Mouse (Mus musculus) forebrain, postnatal 0 days (tissue): ENCODE data around the gene Dtl. TPM values are rescaled to one million over a fixed set of nuclear protein-coding genes. Genes with fewer than 3 reads are reported as not detected.
A peak's percentile ranks its signal among the peaks of the same experiment; 100 is the strongest.

Experiments
- ATAC-seq: fragments of 200-750 bp; cut with Nextera tagmentation; 2 replicates; pipeline ENCODE4 v1.8.0; 2017; ENCODE audit warnings: mild to moderate bottlenecking, moderate library complexity
- DNase-seq: peaks from one replicate; pipeline ENCODE4 v3.0.0-alpha.2; 2015
- H3K27ac ChIP-seq: fragments of 300-500 bp; sonication (generic); 2 replicates; pipeline ENCODE4 v1.5.1; 2014; ENCODE audit warnings: low read depth, mild to moderate bottlenecking, antibody characterized with exemption, low read length, moderate library complexity, mixed read lengths
- H3K27me3 ChIP-seq: fragments of 300-500 bp; sonication (generic); 2 replicates; pipeline ENCODE4 v1.6.1; 2014; ENCODE audit warnings: mild to moderate bottlenecking, low read length, mixed read lengths; ENCODE audit not compliant: insufficient read depth
- H3K36me3 ChIP-seq: fragments of 300-500 bp; sonication (generic); 2 replicates; pipeline ENCODE4 v1.6.1; 2014; ENCODE audit warnings: mild to moderate bottlenecking, moderate library complexity; ENCODE audit not compliant: insufficient read depth
- H3K4me1 ChIP-seq: fragments of 300-500 bp; sonication (generic); 2 replicates; pipeline ENCODE4 v1.6.1; 2014; ENCODE audit warnings: antibody characterized with exemption; ENCODE audit not compliant: insufficient read depth
- H3K4me2 ChIP-seq: fragments of 300-500 bp; sonication (generic); 2 replicates; pipeline ENCODE4 v1.6.1; 2014; ENCODE audit warnings: low read depth, mild to moderate bottlenecking, moderate library complexity
- H3K4me3 ChIP-seq: fragments of 300-500 bp; sonication (generic); 2 replicates; pipeline ENCODE4 v1.5.1; 2014; ENCODE audit warnings: low read depth, low read length, mixed read lengths
- H3K9ac ChIP-seq: fragments of 300-500 bp; sonication (generic); 2 replicates; pipeline ENCODE4 v1.6.1; 2014; ENCODE audit warnings: mild to moderate bottlenecking
- H3K9me3 ChIP-seq: fragments of 300-500 bp; sonication (generic); 2 replicates; pipeline ENCODE4 v1.6.1; 2016; ENCODE audit warnings: low read length
- CTCF ChIP-seq: sonication (generic); IDR thresholded peaks from 2 replicates; pipeline ENCODE4 v1.5.1; 2016; ENCODE audit warnings: antibody characterized with exemption, control low read depth, low read depth
- WGBS: fragments of 180-500 bp; shearing (Covaris S2); extraction: QIAGEN DNeasy Blood & Tissue Kit; methylation state at CpG from one replicate; pipeline ENCODE4 v1.1.7; 2014; 5-methylcytosine and 5-hydroxymethylcytosine counted together
- polyA plus RNA-seq: library from polyadenylated mRNA; unstranded; fragments of >200 nt; fragmentation: Nextera tagmentation; extraction: Ambion mirVana; gene quantifications from 2 replicates; pipeline ENCODE4 v1.2.1, GENCODE M21; 2015
- total RNA-seq: library from RNA; depleted of rRNA; stranded (reverse); fragments of >200 nt; gene quantifications from 2 replicates; pipeline ENCODE4 v1.2.3, GENCODE M21; 2014

Gene Dtl
- total and polyA plus RNA-seq, 2 experiments from 2014 or later = 4.5 to 5.8 TPM

DNA sequence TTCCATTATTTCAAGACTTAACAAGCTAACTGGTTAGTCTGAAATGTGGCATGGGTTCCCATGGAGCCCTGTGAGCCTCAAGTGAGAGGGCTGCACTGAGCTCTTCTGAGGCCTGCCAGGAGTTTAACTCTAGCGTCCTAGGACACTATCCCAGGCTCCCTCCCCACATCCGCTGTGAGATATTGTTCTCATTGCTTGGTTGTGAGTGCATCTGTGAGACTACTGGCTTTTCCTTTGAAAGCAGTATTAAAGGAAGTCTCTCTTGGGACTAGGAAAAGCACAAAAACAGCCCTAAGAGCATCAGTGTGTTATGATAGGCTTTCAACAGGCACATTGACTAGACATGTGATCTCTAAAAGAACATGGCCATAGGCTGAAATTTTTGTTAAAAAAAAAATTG, 40.4 kb downstream of the Dtl start:
- TF ChIP-seq CTCF = no peak
- no peaks in the 10 kb centered on the region for H3K4me1 ChIP-seq
- H3K27me3 ChIP-seq = no peaks in the 10 kb centered on the region
- no peaks in the 10 kb centered on the region for H3K9me3 ChIP-seq
- H3K9ac ChIP-seq = no peak overlapping the region
- H3K4me2 ChIP-seq = no peak overlapping the region
- H3K4me3 ChIP-seq = no peak overlapping the region
- 47% methylated on average over 2 of the region's 2 CpGs for WGBS
- H3K27ac ChIP-seq = no peak overlapping the region
- DNase-seq (no peak), ATAC-seq (no peak)
- H3K36me3 ChIP-seq = no peaks in the 10 kb centered on the region

DNA sequence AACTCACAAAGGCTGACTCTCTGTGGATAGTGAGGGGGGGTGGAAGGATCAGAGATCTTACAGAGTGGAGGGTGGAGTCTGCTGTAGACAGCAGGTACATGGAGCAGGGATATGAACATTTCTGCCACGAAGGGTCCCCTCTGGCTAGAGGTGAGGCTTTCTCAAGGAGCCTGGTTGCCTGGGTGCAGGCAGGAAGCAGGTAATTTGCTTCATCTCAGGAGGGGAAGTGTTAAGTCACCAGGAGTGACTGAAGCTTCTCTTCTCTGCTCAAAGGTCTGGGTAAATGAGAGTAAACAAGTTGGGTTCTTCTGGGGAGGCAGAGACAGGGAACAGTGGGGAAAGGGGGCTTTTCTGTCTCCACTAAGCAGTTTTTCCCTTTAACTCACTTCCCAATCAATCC, 44.3 kb downstream of the Dtl start:
- ATAC-seq = no peak
- Histone ChIP-seq H3K9me3 (no peaks in the 10 kb centered on the region), H3K4me2 (no peak overlapping the region), H3K27me3 (no peaks in the 10 kb centered on the region), H3K4me1 (no peaks in the 10 kb centered on the region), H3K36me3 (no peaks in the 10 kb centered on the region), H3K9ac (no peak overlapping the region), H3K4me3 (no peak overlapping the region), H3K27ac (no peak overlapping the region)
- 47% methylated on average over 1 of the region's 1 CpGs for WGBS
- DNase-seq = no peak
- no peak for TF ChIP-seq CTCF

DNA sequence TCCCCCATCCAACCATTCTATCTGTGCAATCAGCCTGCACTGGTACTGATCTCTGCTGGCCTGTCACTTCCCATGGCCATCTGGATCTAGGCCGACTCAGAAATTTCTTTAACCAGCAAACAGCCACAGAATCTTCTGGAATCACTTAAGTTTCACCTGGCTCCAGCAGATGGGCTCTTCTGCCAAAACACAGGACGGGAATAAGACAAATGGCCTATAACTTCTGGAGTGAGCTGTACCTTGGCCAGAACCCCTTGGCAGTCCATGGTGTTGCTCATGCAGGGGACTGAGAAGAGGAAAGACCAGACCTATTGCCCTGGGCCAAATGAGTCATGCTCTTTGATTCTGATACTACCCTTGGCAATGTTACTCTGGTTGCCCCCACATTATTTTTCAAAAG, 45.9 kb downstream of the Dtl start:
- no peak overlapping the region for H3K4me2 ChIP-seq
- H3K9ac ChIP-seq = no peak overlapping the region
- WGBS = 72% methylated on average over 2 of the region's 2 CpGs
- no peaks in the 10 kb centered on the region for H3K4me1 ChIP-seq
- no peak overlapping the region for H3K27ac ChIP-seq
- ATAC-seq (no peak), DNase-seq (no peak)
- no peaks in the 10 kb centered on the region for H3K36me3 ChIP-seq
- H3K9me3 ChIP-seq = no peaks in the 10 kb centered on the region
- no peak overlapping the region for H3K4me3 ChIP-seq
- TF ChIP-seq CTCF = no peak
- no peaks in the 10 kb centered on the region for H3K27me3 ChIP-seq

- no peaks in the 10 kb centered on the region for H3K9me3 ChIP-seq
- no peak overlapping the region for H3K9ac ChIP-seq
- H3K4me2 ChIP-seq = no peak overlapping the region
- no peak for TF ChIP-seq CTCF
- no peaks in the 10 kb centered on the region for H3K4me1 ChIP-seq
- DNase-seq (peak; percentile 21), ATAC-seq (no peak)
- H3K36me3 ChIP-seq = no peaks in the 10 kb centered on the region
- H3K27me3 ChIP-seq = no peaks in the 10 kb centered on the region
- H3K27ac ChIP-seq = peak overlapping the region; percentile 15; the same call in 1 of the 2 replicates
- 42% methylated on average over 4 of the region's 4 CpGs for WGBS
- H3K4me3 ChIP-seq = no peak overlapping the region
Measured at GRCm38 (mm10) chr1:191527921-191528612, 47.3 kb downstream of the Dtl start.

DNA sequence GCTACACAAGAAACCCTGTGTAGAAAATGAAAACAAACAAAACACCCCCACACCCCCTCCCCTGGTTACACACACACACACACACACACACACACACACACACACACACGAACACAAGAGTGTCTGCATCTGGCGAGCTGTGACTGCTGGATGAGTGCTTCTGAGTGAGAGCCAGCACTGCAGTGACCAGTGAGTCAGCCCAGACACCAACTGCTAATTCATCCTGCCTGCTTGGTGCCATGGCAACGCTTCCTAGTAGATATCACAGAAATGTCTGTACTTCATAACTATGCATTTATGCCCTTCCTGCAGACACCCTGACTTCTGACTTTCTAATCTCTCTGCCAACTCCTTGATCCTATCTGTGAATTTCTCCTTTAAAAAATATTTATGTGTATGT, 48.3 kb downstream of the Dtl start:
- H3K36me3 ChIP-seq = no peaks in the 10 kb centered on the region
- no peak for TF ChIP-seq CTCF
- H3K4me3 ChIP-seq = no peak overlapping the region
- no peaks in the 10 kb centered on the region for H3K9me3 ChIP-seq
- ATAC-seq (peak; percentile 38; the same call in 1 of the 2 replicates), DNase-seq (peak; percentile 40)
- 73% methylated on average over 3 of the region's 3 CpGs for WGBS
- H3K4me1 ChIP-seq = no peaks in the 10 kb centered on the region
- no peaks in the 10 kb centered on the region for H3K27me3 ChIP-seq
- H3K4me2 ChIP-seq = no peak overlapping the region
- no peak overlapping the region for H3K27ac ChIP-seq
- H3K9ac ChIP-seq = no peak overlapping the region

- Histone ChIP-seq H3K4me3 (no peak overlapping the region), H3K36me3 (no peaks in the 10 kb centered on the region), H3K9ac (no peak overlapping the region), H3K27ac (no peak overlapping the region), H3K4me1 (no peaks in the 10 kb centered on the region), H3K27me3 (no peaks in the 10 kb centered on the region), H3K4me2 (no peak overlapping the region), H3K9me3 (no peaks in the 10 kb centered on the region)
- whole genome bisulfite sequencing = 85% methylated on average over 8 of the region's 8 CpGs
- DNase-seq = no peak
- TF ChIP-seq CTCF = no peak
- no peak for ATAC-seq
Measured at GRCm38 (mm10) chr1:191521395-191521794, 53.9 kb downstream of the Dtl start.

DNA sequence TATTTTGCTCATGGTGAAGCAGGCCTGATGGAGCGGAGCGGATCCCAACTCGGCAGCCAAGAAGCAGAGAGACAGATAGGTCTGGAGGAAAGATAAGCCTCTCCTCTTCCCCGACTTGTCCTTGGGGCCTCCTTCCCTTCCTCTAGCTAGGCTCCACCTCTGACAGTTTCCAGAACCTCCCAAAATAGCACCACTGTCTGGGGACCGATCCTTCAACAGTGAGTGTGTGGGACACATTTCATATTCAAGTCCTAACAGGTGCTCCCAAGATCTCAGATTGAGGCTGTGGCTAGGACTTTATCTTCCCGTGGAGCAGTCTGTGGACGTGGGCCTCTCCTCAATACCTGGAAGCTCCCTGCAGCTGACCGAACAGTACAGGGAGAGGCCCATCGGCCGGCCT, 54.7 kb downstream of the Dtl start:
- Histone ChIP-seq H3K4me1 (no peaks in the 10 kb centered on the region), H3K9ac (no peak overlapping the region), H3K27me3 (no peaks in the 10 kb centered on the region), H3K36me3 (no peaks in the 10 kb centered on the region), H3K9me3 (no peaks in the 10 kb centered on the region), H3K4me2 (no peak overlapping the region), H3K4me3 (no peak overlapping the region), H3K27ac (no peak overlapping the region)
- DNase-seq = no peak
- TF ChIP-seq CTCF = no peak
- WGBS = 93% methylated on average over 10 of the region's 10 CpGs
- ATAC-seq = no peak
